17 mouse cellular contexts compared by ENCODE assay signal in genomic region chr15:31245934-31246333, GRCm38 (mm10). TPM values are rescaled to one million over a fixed set of nuclear protein-coding genes. Genes with fewer than 3 reads are reported as not detected.
DNase-seq lines count a peak whose midpoint lies in the region; ATAC-seq and TF ChIP-seq lines count a peak whose summit lies in the region.
"Had no signal": no experiment of that assay in that cellular context is flagged by ENCODE, and none has a peak within 500 bp of the region (broad histone marks: within the 10 kb centered on the region; RNA-seq: fewer than 3 reads in every experiment).

No protein-coding gene starts in this region.

- peaks cover 83% of the 10 kb centered on the region for H3K79me2 ChIP-seq in C2C12 (ENCODE audit: control insufficient read depth, insufficient read depth)

- peak; percentile 88 for DNase-seq in heart, adult 11 months
- DNase-seq in heart, postnatal 36 days = no peak
- no peak for DNase-seq in kidney, postnatal 14 days
- peak; percentile 84 for DNase-seq in fibroblast of lung, adult 2 months (ENCODE audit: low read depth)
- DNase-seq in embryo, embryonic 11 days = no peak
- DNase-seq in ovary, postnatal 14 days (ENCODE audit: low spot score) = no peak
- DNase-seq: adrenal gland, postnatal 10 days; cerebellum, adult 8-10 months; kidney, postnatal 25 days; lung, adult 18-20 months; thymus, postnatal 25 days had no signal

- H3K4me1 ChIP-seq in kidney, embryonic 16.5 days (ENCODE audit: insufficient read depth, low read length) = peaks cover 10% of the 10 kb centered on the region

- H3K4me2 ChIP-seq in kidney, embryonic 16.5 days (replicated peaks; ENCODE audit: low read depth, low read length) = no peak overlapping the region
- H3K4me2 ChIP-seq: embryonic facial prominence, embryonic 15.5 days; forebrain, embryonic 15.5 days; limb, embryonic 15.5 days; neural tube, embryonic 13.5 days had no signal

- H3ac ChIP-seq in C2C12 (ENCODE audit: control insufficient read depth, insufficient read length, low read depth) = peak overlapping the region; percentile 20

- TF ChIP-seq CTCF in C2C12 (IDR thresholded peaks at IDR 0.05; ENCODE audit: control insufficient read depth, insufficient read depth, insufficient read length) = no peak

- H3K79me3 ChIP-seq in C2C12 (ENCODE audit: low read depth) = peaks cover 67% of the 10 kb centered on the region

- intact Hi-C loops in heart, postnatal 36 days (cut with DNase I) = no loop called here

- 54% methylated on average over 9 of the region's 9 CpGs for WGBS in kidney, embryonic 16.5 days

- peaks cover 13% of the 10 kb centered on the region for H3K36me3 ChIP-seq in kidney, embryonic 16.5 days (ENCODE audit: insufficient read depth, low read length)
- H3K36me3 ChIP-seq in C2C12 (ENCODE audit: control insufficient read depth, insufficient read depth) = peaks cover 77% of the 10 kb centered on the region
- H3K36me3 ChIP-seq: forebrain, embryonic 15.5 days had no signal

- H3K9me3 ChIP-seq in kidney, embryonic 16.5 days (ENCODE audit: low read length) = peaks cover 7% of the 10 kb centered on the region; the same call in 1 of the 2 replicates
- H3K9me3 ChIP-seq: forebrain, embryonic 15.5 days; limb, embryonic 15.5 days had no signal

- no peak overlapping the region for H3K27ac ChIP-seq in kidney, embryonic 16.5 days (ENCODE audit: low read length)
- H3K27ac ChIP-seq: forebrain, embryonic 15.5 days; neural tube, embryonic 13.5 days had no signal

- peak; percentile 47; the same call in 1 of the 2 replicates for ATAC-seq in kidney, embryonic 16.5 days (ENCODE audit: low FRiP score, low TSS enrichment)
- ATAC-seq: forebrain, embryonic 15.5 days had no signal

- no peak overlapping the region for H3K4me3 ChIP-seq in kidney, embryonic 16.5 days (ENCODE audit: low read length)
- no peak overlapping the region for H3K4me3 ChIP-seq in C2C12 (ENCODE audit: insufficient read depth, poor library complexity, severe bottlenecking)
- H3K4me3 ChIP-seq: embryonic facial prominence, embryonic 15.5 days; forebrain, embryonic 15.5 days; limb, embryonic 15.5 days; neural tube, embryonic 13.5 days had no signal

- no peaks in the 10 kb centered on the region for H3K27me3 ChIP-seq in kidney, embryonic 16.5 days (ENCODE audit: insufficient read depth, low read length)
- H3K27me3 ChIP-seq in C2C12 (ENCODE audit: control insufficient read depth, insufficient read depth, insufficient read length) = no peaks in the 10 kb centered on the region
- H3K27me3 ChIP-seq: embryonic facial prominence, embryonic 15.5 days; forebrain, embryonic 15.5 days; limb, embryonic 15.5 days; neural tube, embryonic 13.5 days had no signal

- no peak overlapping the region for H3K9ac ChIP-seq in kidney, embryonic 16.5 days (replicated peaks; ENCODE audit: low read length)
- H3K9ac ChIP-seq: embryonic facial prominence, embryonic 15.5 days; forebrain, embryonic 15.5 days; limb, embryonic 15.5 days; neural tube, embryonic 13.5 days had no signal

TF ChIP-seq in C2C12, 6 proteins besides CTCF, POLR2A, EP300 and RAD21:
- TF ChIP-seq FOSL1 (IDR thresholded peaks at IDR 0.05; ENCODE audit: insufficient read depth, low read length, poor library complexity, severe bottlenecking) = peak; percentile 62
- no peak for TF ChIP-seq USF1 (IDR thresholded peaks at IDR 0.05; ENCODE audit: low read depth)
- TF ChIP-seq CEBPB (IDR thresholded peaks at IDR 0.05; ENCODE audit: low read depth) = no peak
- peak; percentile 73 for TF ChIP-seq MAX (IDR thresholded peaks at IDR 0.05)
- peak; percentile 56 for TF ChIP-seq MYOD1 (IDR thresholded peaks at IDR 0.05; ENCODE audit: control insufficient read depth, insufficient read length, low read depth)
- TF ChIP-seq MYOG (IDR thresholded peaks at IDR 0.05; ENCODE audit: control insufficient read depth, extremely low read depth, insufficient read length) = no peak

RNA-seq across cellular contexts. Expression of gene Dap, which starts 21.8 kb away (rescaled TPM):
- total RNA-seq in heart, postnatal 36 days (2021) = 10 to 100 TPM; 18.0 to 19.8 TPM
- 78.3 and 89.7 TPM in 2 replicates for polyA plus RNA-seq in kidney, embryonic 16.5 days (2015; fragmentation: Nextera tagmentation; extraction: Ambion mirVana)
- polyA plus RNA-seq in C2C12 (2012; fragmentation: generic; extraction: Trizol) = 566 TPM

Comparison
In these comparisons a context has a peak if more than half of its experiments do, and no peak if none do; other contexts are left out.
1. DNase-seq: peak in heart, adult 11 months (single experiment) and fibroblast of lung, adult 2 months (single experiment); none in heart, postnatal 36 days (0 of 2), kidney, postnatal 14 days (single experiment), embryo, embryonic 11 days (single experiment) and ovary, postnatal 14 days (single experiment).